Mouse (Mus musculus) ES-E14 (cell line): ENCODE data around the gene Slc30a3. TPM values are rescaled to one million over a fixed set of nuclear protein-coding genes. Genes with fewer than 3 reads are reported as not detected.
A peak's percentile ranks its signal among the peaks of the same experiment; 100 is the strongest.

Experiments used
- DNase-seq: peaks from one replicate; pipeline ENCODE4 v3.0.0-alpha.2; 2013; ENCODE audit warnings: low read depth, low spot score
- H3K27ac ChIP-seq: 2 replicates; pipeline ENCODE4 v1.5.1; 2012; ENCODE audit warnings: low read depth, mild to moderate bottlenecking, low read length, moderate library complexity, mixed read lengths; ENCODE audit not compliant: poor library complexity, insufficient read depth, severe bottlenecking
- H3K36me3 ChIP-seq: 2 replicates; pipeline ENCODE4 v1.6.1; 2012; ENCODE audit warnings: mild to moderate bottlenecking, low read length, moderate library complexity, mixed read lengths; ENCODE audit not compliant: control insufficient read depth, poor library complexity, insufficient read depth, severe bottlenecking
- H3K4me1 ChIP-seq, 2 experiments: fragments of 150-350 bp in 1 of 2; sonication (generic) in 1 of 2; 2 replicates each; pipeline ENCODE4 v1.6.1; 2012; ENCODE audit warnings: low read length in 2 of 2, mild to moderate bottlenecking in 1 of 2, mixed read lengths in 1 of 2; ENCODE audit not compliant: control insufficient read depth in 2 of 2, insufficient read depth in 2 of 2, poor library complexity in 1 of 2
- H3K4me3 ChIP-seq, 2 experiments: fragments of 150-350 bp in 1 of 2; sonication (generic) in 1 of 2; 2 replicates each; pipeline ENCODE4 v1.5.1; 2012; ENCODE audit warnings: low read length in 2 of 2, low read depth in 1 of 2, mild to moderate bottlenecking in 1 of 2, mixed read lengths in 1 of 2; ENCODE audit not compliant: insufficient read depth in 1 of 2, poor library complexity in 1 of 2, severe bottlenecking in 1 of 2
- H3K9ac ChIP-seq: 2 replicates; pipeline ENCODE4 v1.6.1; 2012; ENCODE audit warnings: low read depth, mild to moderate bottlenecking, low read length, mixed read lengths; ENCODE audit not compliant: poor library complexity, insufficient read depth, severe bottlenecking
- H3K9me3 ChIP-seq: fragments of 150-350 bp; sonication (generic); 2 replicates; pipeline ENCODE4 v1.6.1; 2012; ENCODE audit warnings: low read depth, mild to moderate bottlenecking, low read length; ENCODE audit not compliant: control insufficient read depth, insufficient read depth
- CHD2 ChIP-seq: IDR thresholded peaks from 2 replicates; pipeline ENCODE4 v1.6.1; 2014; ENCODE audit warnings: mild to moderate bottlenecking, low read depth, low read length, inconsistent platforms
- HCFC1 ChIP-seq: IDR thresholded peaks from 2 replicates; pipeline ENCODE4 v1.6.1; 2012; ENCODE audit warnings: low read length, inconsistent platforms, borderline replicate concordance; ENCODE audit not compliant: insufficient read depth
- MAFK ChIP-seq: IDR thresholded peaks from 2 replicates; pipeline ENCODE4 v1.6.1; 2014; ENCODE audit warnings: mild to moderate bottlenecking, low read depth, low read length, inconsistent platforms; ENCODE audit not compliant: insufficient read depth
- ZC3H11A ChIP-seq: IDR thresholded peaks from 2 replicates; pipeline ENCODE4 v1.6.1; 2012; ENCODE audit warnings: low read depth, mild to moderate bottlenecking, inconsistent platforms, low read length, borderline replicate concordance
- ZNF384 ChIP-seq: IDR thresholded peaks from 2 replicates; pipeline ENCODE4 v1.6.1; 2012; ENCODE audit warnings: low read depth, low read length, inconsistent platforms
- in situ Hi-C, 2 experiments: fragments of 600-800 bp; cut with MboI; formaldehyde crosslinking; loops; one replicate each; pipeline ENCODE4 v1.15.1; 2025; ENCODE audit warnings: low sequenced_read_pairs in 2 of 2, inconsistent platforms in 1 of 2; ENCODE audit not compliant: unreplicated experiment in 2 of 2
- total RNA-seq: library from RNA; depleted of rRNA; stranded (reverse); fragments of 300-350 nt; gene quantifications from 2 replicates; pipeline ENCODE4 v1.2.3, GENCODE M21; 2012

Gene Slc30a3
- total RNA-seq, 1 experiment: 1.5 TPM

- 0 out of 2 replicates have a peak, but pooled peaks cover 3% of the 10 kb centered on the region for H3K36me3 ChIP-seq
- TF ChIP-seq CHD2 (no peak), ZNF384 (no peak), ZC3H11A (no peak), HCFC1 (no peak), MAFK (no peak)
- no peak for DNase-seq
- no peaks in the 10 kb centered on the region for H3K9me3 ChIP-seq
- H3K4me3 ChIP-seq: peak overlapping the region; percentile 62 to 64; a peak in 3 of 4 replicates
- H3K27ac ChIP-seq: no peak overlapping the region
- in situ Hi-C loops: no loop called here
- H3K9ac ChIP-seq: no peak overlapping the region
- peaks cover 0 to 8% of the 10 kb centered on the region in 2 experiments; a peak in 1 of 4 replicates for H3K4me1 ChIP-seq
Measured at GRCm38 (mm10) chr5:31136730-31137424, 28.8 kb upstream of the Slc30a3 start.

- Histone ChIP-seq H3K4me3 (no peak overlapping the region), H3K4me1 (peaks cover 0 to 2% of the 10 kb centered on the region in 2 experiments; a peak in 1 of 4 replicates), H3K9ac (no peak overlapping the region), H3K27ac (no peak overlapping the region), H3K36me3 (no peaks in the 10 kb centered on the region), H3K9me3 (no peaks in the 10 kb centered on the region)
- TF ChIP-seq ZNF384 (peak; percentile 95), CHD2 (no peak)
- DNase-seq: no peak
- in situ Hi-C loops: no loop called here
Measured at GRCm38 (mm10) chr5:31126050-31126449, 18.0 kb upstream of the Slc30a3 start.

GRCm38 (mm10) chr5:31123481-31123880 lies 15.4 kb upstream of the Slc30a3 start:
- Histone ChIP-seq H3K9me3 (no peaks in the 10 kb centered on the region), H3K36me3 (no peaks in the 10 kb centered on the region), H3K27ac (no peak overlapping the region), H3K4me1 (peaks cover 0 to 3% of the 10 kb centered on the region in 2 experiments; a peak in 1 of 4 replicates), H3K9ac (no peak overlapping the region), H3K4me3 (no peak overlapping the region)
- no peak for DNase-seq
- no peak for TF ChIP-seq HCFC1
- in situ Hi-C loops: no loop called here

GRCm38 (mm10) chr5:31121111-31121510 lies 13.1 kb upstream of the Slc30a3 start:
- H3K4me3 ChIP-seq: no peak overlapping the region
- no peaks in the 10 kb centered on the region for H3K36me3 ChIP-seq
- DNase-seq: no peak
- TF ChIP-seq ZC3H11A (no peak), MAFK (no peak), HCFC1 (no peak), ZNF384 (no peak), CHD2 (no peak)
- H3K9ac ChIP-seq: no peak overlapping the region
- in situ Hi-C loops: no loop called here
- no peaks in the 10 kb centered on the region for H3K9me3 ChIP-seq
- peaks cover 3 to 12% of the 10 kb centered on the region in 2 experiments; a peak in 3 of 4 replicates for H3K4me1 ChIP-seq
- H3K27ac ChIP-seq: no peak overlapping the region

- Histone ChIP-seq H3K27ac (peak overlapping the region; percentile 51; the same call in 1 of the 2 replicates), H3K36me3 (no peaks in the 10 kb centered on the region), H3K4me3 (peak overlapping the region; percentile 62 to 67), H3K4me1 (peaks cover 3 to 11% of the 10 kb centered on the region in 2 experiments; a peak in 3 of 4 replicates), H3K9me3 (no peaks in the 10 kb centered on the region), H3K9ac (peak overlapping the region; percentile 61; the same call in 1 of the 2 replicates)
- in situ Hi-C loops: no loop called here
- DNase-seq: no peak
- TF ChIP-seq ZC3H11A (no peak), MAFK (peak; percentile 92)
Measured at GRCm38 (mm10) chr5:31116912-31117311, 8.9 kb upstream of the Slc30a3 start.
